Mouse (Mus musculus) heart, embryonic 11.5 days (tissue): ENCODE data around the gene Dab1. TPM values are rescaled to one million over a fixed set of nuclear protein-coding genes. Genes with fewer than 3 reads are reported as not detected.

Experiments
- ATAC-seq: fragments of 200-750 bp; cut with Nextera tagmentation; replicated peaks from 2 replicates; pipeline ENCODE4 v1.8.0; 2017; ENCODE audit warnings: moderate library complexity; ENCODE audit not compliant: insufficient number of reproducible peaks, low FRiP score, low TSS enrichment
- H3K27ac ChIP-seq: fragments of 300-500 bp; sonication (generic); 2 replicates; pipeline ENCODE4 v1.5.1; 2014; ENCODE audit warnings: mild to moderate bottlenecking, low read depth, low read length
- H3K27me3 ChIP-seq: fragments of 300-500 bp; sonication (generic); 2 replicates; pipeline ENCODE4 v1.6.1; 2014; ENCODE audit warnings: mild to moderate bottlenecking, low read length, mixed read lengths; ENCODE audit not compliant: control insufficient read depth, insufficient read depth
- H3K36me3 ChIP-seq: fragments of 300-500 bp; sonication (generic); 2 replicates; pipeline ENCODE4 v1.6.1; 2014; ENCODE audit warnings: mild to moderate bottlenecking, low read length, moderate library complexity, mixed read lengths; ENCODE audit not compliant: control insufficient read depth, insufficient read depth
- H3K4me1 ChIP-seq: fragments of 300-500 bp; sonication (generic); 2 replicates; pipeline ENCODE4 v1.6.1; 2014; ENCODE audit warnings: low read length; ENCODE audit not compliant: control insufficient read depth, insufficient read depth
- H3K4me2 ChIP-seq: fragments of 300-500 bp; sonication (generic); 2 replicates; pipeline ENCODE4 v1.6.1; 2014; ENCODE audit warnings: mild to moderate bottlenecking, moderate library complexity
- H3K4me3 ChIP-seq: fragments of 300-500 bp; sonication (generic); 2 replicates; pipeline ENCODE4 v1.5.1; 2014; ENCODE audit warnings: low read depth, low read length
- H3K9ac ChIP-seq: fragments of 300-500 bp; sonication (generic); 2 replicates; pipeline ENCODE4 v1.6.1; 2014; ENCODE audit warnings: mild to moderate bottlenecking, low read depth, low read length, moderate library complexity
- H3K9me3 ChIP-seq: fragments of 300-500 bp; sonication (generic); replicated peaks from 2 replicates; pipeline ENCODE4 v1.6.1; 2016; ENCODE audit warnings: low read length; ENCODE audit not compliant: control insufficient read depth
- WGBS: fragments of 180-500 bp; shearing (Covaris S2); extraction: QIAGEN DNeasy Blood & Tissue Kit; methylation state at CpG from one replicate; pipeline ENCODE4 v1.1.7; 2014; ENCODE audit not compliant: insufficient replicate concordance; 5-methylcytosine and 5-hydroxymethylcytosine counted together
- polyA plus RNA-seq: library from polyadenylated mRNA; unstranded; fragments of >200 nt; fragmentation: Nextera tagmentation; extraction: Ambion mirVana; gene quantifications from 2 replicates; pipeline ENCODE4 v1.2.1, GENCODE M21; 2014

The Dab1 gene
- polyA plus RNA-seq, 1 experiment from 2014 or later = 1.9 TPM

- H3K4me1 ChIP-seq = no peaks in the 10 kb centered on the region
- no peak for ATAC-seq
- no peaks in the 10 kb centered on the region for H3K36me3 ChIP-seq
- H3K4me3 ChIP-seq = no peak overlapping the region
- WGBS = 81% methylated on average over 8 of the region's 8 CpGs
- H3K27ac ChIP-seq = no peak overlapping the region
- no peaks in the 10 kb centered on the region for H3K27me3 ChIP-seq
- H3K4me2 ChIP-seq = no peak overlapping the region
- H3K9me3 ChIP-seq = no peaks in the 10 kb centered on the region
- H3K9ac ChIP-seq = no peak overlapping the region
Observed at GRCm38 (mm10) chr4:104512513-104512912, 893.4 kb downstream of the Dab1 start.

GRCm38 (mm10) chr4:104513622-104514021 lies 894.5 kb downstream of the Dab1 start:
- no peak for ATAC-seq
- no peaks in the 10 kb centered on the region for H3K27me3 ChIP-seq
- no peak overlapping the region for H3K9ac ChIP-seq
- H3K4me2 ChIP-seq = no peak overlapping the region
- WGBS = 83% methylated on average over 7 of the region's 7 CpGs
- H3K4me3 ChIP-seq = no peak overlapping the region
- H3K9me3 ChIP-seq = no peaks in the 10 kb centered on the region
- H3K36me3 ChIP-seq = no peaks in the 10 kb centered on the region
- H3K4me1 ChIP-seq = no peaks in the 10 kb centered on the region
- no peak overlapping the region for H3K27ac ChIP-seq

- WGBS = 1% methylated on average over 10 of the region's 10 CpGs
- H3K27ac ChIP-seq = no peak overlapping the region
- H3K4me2 ChIP-seq = peak overlapping the region; percentile 55
- peak overlapping the region; percentile 32 for H3K4me3 ChIP-seq
- ATAC-seq = no peak; the same call in 1 of the 2 replicates
- H3K9ac ChIP-seq = no peak overlapping the region
- no peaks in the 10 kb centered on the region for H3K4me1 ChIP-seq
- H3K36me3 ChIP-seq = no peaks in the 10 kb centered on the region
- H3K9me3 ChIP-seq = no peaks in the 10 kb centered on the region
- H3K27me3 ChIP-seq = no peaks in the 10 kb centered on the region
Observed at GRCm38 (mm10) chr4:104514568-104515000, 895.4 kb downstream of the Dab1 start.

- H3K4me2 ChIP-seq = no peak overlapping the region
Observed at GRCm38 (mm10) chr4:104515681-104516080, 896.5 kb downstream of the Dab1 start.

GRCm38 (mm10) chr4:104522324-104522723 lies 903.2 kb downstream of the Dab1 start:
- Histone ChIP-seq H3K27ac (no peak overlapping the region), H3K9ac (no peak overlapping the region), H3K4me1 (no peaks in the 10 kb centered on the region), H3K36me3 (no peaks in the 10 kb centered on the region), H3K4me2 (no peak overlapping the region), H3K9me3 (no peaks in the 10 kb centered on the region), H3K27me3 (no peaks in the 10 kb centered on the region), H3K4me3 (no peak overlapping the region)
- WGBS = 66% methylated on average over 8 of the region's 8 CpGs
- no peak for ATAC-seq

More at GRCm38 (mm10) chr4:104515681-104516080, 896.5 kb downstream of the Dab1 start:
- Histone ChIP-seq H3K4me1 (no peaks in the 10 kb centered on the region), H3K9ac (no peak overlapping the region), H3K36me3 (no peaks in the 10 kb centered on the region), H3K27me3 (no peaks in the 10 kb centered on the region), H3K9me3 (no peaks in the 10 kb centered on the region), H3K27ac (no peak overlapping the region), H3K4me3 (no peak overlapping the region)
- no peak for ATAC-seq
- 72% methylated on average over 5 of the region's 5 CpGs for WGBS

- Histone ChIP-seq H3K36me3 (no peaks in the 10 kb centered on the region), H3K4me2 (no peak overlapping the region), H3K9ac (no peak overlapping the region), H3K4me3 (no peak overlapping the region), H3K4me1 (no peaks in the 10 kb centered on the region), H3K27me3 (no peaks in the 10 kb centered on the region), H3K9me3 (no peaks in the 10 kb centered on the region), H3K27ac (no peak overlapping the region)
- no peak for ATAC-seq
- WGBS = 83% methylated on average over 7 of the region's 7 CpGs
Observed at GRCm38 (mm10) chr4:104523776-104524175, 904.6 kb downstream of the Dab1 start.

- H3K4me3 ChIP-seq = no peak overlapping the region
- H3K4me1 ChIP-seq = no peaks in the 10 kb centered on the region
- WGBS = 85% methylated on average over 4 of the region's 4 CpGs
- ATAC-seq = no peak
- no peak overlapping the region for H3K9ac ChIP-seq
- H3K27ac ChIP-seq = no peak overlapping the region
- no peak overlapping the region for H3K4me2 ChIP-seq
- H3K9me3 ChIP-seq = no peaks in the 10 kb centered on the region
- H3K36me3 ChIP-seq = no peaks in the 10 kb centered on the region
- H3K27me3 ChIP-seq = no peaks in the 10 kb centered on the region
Observed at GRCm38 (mm10) chr4:104529905-104530646, 910.9 kb downstream of the Dab1 start.

GRCm38 (mm10) chr4:104532846-104533245 lies 913.7 kb downstream of the Dab1 start:
- Histone ChIP-seq H3K36me3 (no peaks in the 10 kb centered on the region), H3K27me3 (no peaks in the 10 kb centered on the region), H3K9me3 (no peaks in the 10 kb centered on the region), H3K9ac (no peak overlapping the region), H3K4me2 (no peak overlapping the region), H3K27ac (no peak overlapping the region), H3K4me1 (no peaks in the 10 kb centered on the region), H3K4me3 (no peak overlapping the region)
- ATAC-seq = no peak
- WGBS = 80% methylated on average over 4 of the region's 4 CpGs

GRCm38 (mm10) chr4:104538420-104538819 lies 919.3 kb downstream of the Dab1 start:
- H3K27ac ChIP-seq = no peak overlapping the region
- no peak overlapping the region for H3K4me3 ChIP-seq
- H3K36me3 ChIP-seq = no peaks in the 10 kb centered on the region
- WGBS = 76% methylated on average over 3 of the region's 3 CpGs
- no peak overlapping the region for H3K4me2 ChIP-seq
- no peak overlapping the region for H3K9ac ChIP-seq
- H3K4me1 ChIP-seq = no peaks in the 10 kb centered on the region
- no peaks in the 10 kb centered on the region for H3K9me3 ChIP-seq
- ATAC-seq = no peak
- no peaks in the 10 kb centered on the region for H3K27me3 ChIP-seq
